Mouse (Mus musculus): ENCODE data around the gene AL732309.1.

AL732309.1 gene

DNA sequence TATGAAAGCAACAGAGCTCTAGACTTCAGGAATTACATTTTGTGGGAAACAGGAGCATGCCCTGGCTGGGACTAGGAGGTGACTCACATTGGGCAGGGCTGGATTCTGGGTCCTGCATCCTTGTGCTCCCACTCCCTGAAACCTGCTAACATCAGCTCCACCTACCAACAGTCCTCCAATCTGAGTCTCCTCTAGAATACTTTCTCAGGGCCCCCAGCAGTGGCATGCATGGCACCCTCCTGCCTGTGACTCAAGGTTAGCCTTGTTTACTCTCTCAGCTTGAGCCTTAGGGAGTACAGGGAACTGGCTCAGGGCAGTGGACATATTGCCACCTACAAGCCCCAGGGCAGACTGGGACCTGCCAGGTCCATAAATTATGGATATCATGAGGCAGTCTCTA lies 8.6 kb downstream of the AL732309.1 start:
- no peak for DNase-seq (ENCODE audit: low spot score in 2 of 2)

DNA sequence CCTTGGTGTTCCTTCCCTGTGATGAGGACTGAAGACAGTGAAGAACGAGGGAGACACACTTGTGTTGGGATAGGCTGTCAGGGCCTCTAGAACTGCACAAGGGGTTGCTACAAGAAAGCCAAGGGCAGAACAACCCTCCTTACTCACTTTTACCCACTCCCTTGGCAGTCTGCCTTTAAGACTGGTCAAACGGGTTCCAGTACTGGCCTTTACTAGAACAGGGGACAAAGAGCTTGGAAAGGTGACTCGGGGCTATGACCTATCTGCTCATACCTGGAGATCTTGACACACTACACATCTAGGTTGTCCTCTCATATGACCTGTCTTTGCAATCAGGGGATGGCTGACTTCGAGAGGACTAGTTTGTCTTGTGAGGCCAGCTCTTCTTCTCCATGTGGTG lies 9.1 kb downstream of the AL732309.1 start:
- no peak for DNase-seq (ENCODE audit: low spot score in 2 of 2)

DNA sequence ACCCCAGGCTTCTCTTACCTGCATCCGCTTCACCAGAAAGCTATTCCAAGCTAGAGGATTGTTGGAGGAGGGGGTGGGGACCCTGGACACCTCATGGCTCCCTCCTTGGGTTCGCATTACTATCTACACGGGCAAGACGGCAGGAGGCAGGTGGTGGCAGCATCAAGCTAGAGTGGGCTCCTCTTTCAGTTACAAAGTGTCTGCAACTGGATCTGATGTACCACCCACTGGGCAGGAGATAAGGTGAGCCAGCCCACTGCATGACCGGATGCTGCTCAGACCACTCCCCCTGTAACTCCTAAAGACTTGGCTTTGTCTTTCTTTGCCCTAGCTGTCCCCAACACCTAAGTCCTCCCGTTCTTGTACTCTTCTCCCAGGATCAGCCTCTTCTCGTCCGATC lies 10.0 kb downstream of the AL732309.1 start, which contains the start of gene Rnf224:
TSS of gene Rnf224 (minus strand) at position 174 of the 400 bp plus-strand sequence.
- DNase-seq (ENCODE audit: low spot score in 2 of 2) = no peak

DNA sequence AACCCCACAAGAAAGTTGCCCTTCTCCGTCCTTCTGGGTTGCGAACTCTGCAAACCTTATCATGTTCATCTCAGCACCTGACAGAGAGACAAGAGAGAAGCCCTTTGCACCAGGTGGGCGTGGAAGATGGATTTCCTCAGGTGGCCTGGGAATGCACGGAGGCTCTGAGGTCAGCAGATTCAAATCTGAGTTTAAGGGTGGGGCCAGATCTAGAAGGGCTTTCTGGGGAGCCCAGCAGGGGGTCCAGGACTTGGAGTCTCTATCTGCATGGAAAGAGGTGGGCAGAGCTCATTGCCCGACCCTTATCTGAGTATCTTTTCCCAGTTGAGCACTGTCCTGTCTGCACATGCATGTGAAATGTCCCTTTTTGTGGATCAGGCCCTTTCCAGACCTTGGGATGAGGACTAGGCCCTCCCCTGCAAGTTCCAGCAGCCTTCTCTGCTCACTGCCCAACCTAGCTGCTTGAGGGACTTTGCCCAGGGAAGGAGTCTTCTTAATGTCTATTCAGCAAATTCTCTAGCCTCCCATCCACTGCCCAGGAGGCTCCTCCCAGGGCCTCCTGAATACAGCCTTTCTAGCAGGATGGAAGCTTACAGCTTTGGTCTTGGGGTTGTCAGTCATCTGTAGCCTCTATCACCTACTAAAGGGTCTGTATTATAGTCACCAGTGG lies 12.0 kb downstream of the AL732309.1 start:
- no peak for DNase-seq (ENCODE audit: low spot score in 2 of 2)

DNA sequence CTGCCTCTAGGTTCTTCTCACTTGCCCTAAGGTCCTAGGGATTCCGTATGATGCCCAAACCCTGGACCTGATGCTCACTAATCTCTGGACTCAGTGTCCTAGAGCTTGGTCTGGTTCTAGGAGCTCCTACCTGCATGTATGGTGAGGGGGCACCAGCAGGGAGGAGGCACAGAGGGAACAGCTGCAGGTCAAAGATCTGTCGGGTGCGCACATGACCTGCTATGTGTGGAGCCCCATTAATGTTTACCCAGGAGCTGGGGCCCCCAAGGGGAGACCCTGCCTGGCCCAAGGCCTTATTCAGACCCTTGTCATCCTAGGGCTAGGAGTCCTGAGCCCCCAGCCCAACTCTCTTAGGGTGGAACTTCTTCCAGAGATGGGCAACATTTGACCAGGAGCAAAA lies 12.6 kb downstream of the AL732309.1 start, which contains the start of gene Slc34a3:
TSS of gene Slc34a3 (minus strand) at position 315 of the 400 bp plus-strand sequence.
- no peak for DNase-seq (ENCODE audit: low spot score in 2 of 2)

DNA sequence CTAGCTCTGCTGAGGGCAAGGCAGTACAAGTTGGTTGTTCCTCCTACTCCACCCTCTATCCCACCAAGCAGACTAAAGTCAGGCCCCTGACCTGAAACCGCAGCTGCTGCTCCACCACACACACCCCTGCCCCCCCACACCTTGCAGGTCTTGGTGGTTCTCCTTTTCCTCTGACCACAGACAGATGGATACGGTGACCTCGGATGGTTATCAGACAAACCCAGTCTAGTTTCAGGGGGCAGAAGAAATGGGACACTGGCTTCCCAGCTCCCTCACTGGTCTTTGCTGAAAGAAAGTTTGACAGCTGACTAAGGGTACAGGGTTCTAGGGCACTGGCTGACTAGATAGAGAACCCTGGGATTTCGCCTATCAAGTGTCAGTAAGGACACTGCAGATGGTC lies 13.2 kb downstream of the AL732309.1 start:
- no peak for DNase-seq (ENCODE audit: low spot score in 2 of 2)

DNA sequence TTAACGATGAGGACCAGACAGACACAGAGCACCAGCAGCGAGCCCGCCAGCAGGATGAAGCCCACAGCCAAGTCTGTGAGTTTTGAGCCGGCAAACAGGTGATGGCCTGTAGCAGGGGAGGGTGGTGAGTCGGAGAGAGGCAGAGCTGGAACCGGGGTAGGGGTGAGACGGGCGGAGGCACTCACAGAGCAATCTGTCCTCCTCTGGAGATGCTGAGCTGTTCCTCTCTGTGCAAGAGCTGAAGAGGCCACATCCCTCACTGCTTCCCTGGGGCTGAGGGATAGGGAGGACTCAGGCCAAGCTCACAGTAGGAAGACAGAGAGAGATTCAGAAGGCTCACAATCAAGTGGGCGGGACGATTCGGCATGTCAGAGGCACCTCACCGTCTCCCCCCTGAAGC lies 15.6 kb downstream of the AL732309.1 start:
- DNase-seq (ENCODE audit: low spot score in 2 of 2) = no peak

DNA sequence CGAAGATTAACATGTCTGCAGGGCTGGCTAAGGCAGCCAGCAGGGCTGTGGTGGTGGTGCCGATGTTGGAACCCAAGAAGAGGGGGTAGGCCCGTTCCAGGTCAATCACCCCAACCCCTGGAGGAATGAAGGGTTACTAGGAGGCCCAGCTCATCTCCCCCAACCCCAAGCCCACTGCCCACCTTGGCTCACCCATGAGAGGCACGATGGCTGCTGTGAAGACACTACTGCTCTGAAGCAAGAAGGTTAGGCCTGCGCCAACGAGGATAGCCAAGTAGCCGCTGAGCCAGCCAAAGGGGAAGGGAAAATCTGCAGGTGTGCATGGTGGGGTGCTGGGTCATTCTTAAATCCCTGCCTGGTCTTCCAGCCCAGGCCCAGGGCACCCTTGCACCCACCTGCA lies 16.1 kb downstream of the AL732309.1 start:
- no peak for DNase-seq (ENCODE audit: low spot score in 2 of 2)

DNA sequence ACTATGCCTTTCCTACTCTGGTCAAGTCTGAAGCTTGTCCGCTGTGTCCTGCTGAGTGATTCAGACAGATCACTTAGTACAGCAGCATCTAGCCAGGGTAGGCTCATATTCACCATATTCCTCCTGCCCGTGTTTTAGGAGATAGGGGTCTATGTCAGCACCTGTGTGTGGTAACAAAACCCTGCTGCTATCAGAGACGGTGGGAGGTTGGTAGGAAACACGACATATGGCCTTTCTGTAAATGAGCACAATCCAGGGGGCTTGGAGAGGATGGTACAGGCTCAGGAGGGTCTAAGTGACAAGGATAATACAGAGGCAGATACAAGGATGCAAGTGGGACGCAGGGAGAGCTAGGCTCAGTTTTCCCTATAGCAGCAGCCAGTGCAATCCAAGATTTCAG lies 17.1 kb downstream of the AL732309.1 start:
- no peak for DNase-seq (ENCODE audit: low spot score in 2 of 2)

DNA sequence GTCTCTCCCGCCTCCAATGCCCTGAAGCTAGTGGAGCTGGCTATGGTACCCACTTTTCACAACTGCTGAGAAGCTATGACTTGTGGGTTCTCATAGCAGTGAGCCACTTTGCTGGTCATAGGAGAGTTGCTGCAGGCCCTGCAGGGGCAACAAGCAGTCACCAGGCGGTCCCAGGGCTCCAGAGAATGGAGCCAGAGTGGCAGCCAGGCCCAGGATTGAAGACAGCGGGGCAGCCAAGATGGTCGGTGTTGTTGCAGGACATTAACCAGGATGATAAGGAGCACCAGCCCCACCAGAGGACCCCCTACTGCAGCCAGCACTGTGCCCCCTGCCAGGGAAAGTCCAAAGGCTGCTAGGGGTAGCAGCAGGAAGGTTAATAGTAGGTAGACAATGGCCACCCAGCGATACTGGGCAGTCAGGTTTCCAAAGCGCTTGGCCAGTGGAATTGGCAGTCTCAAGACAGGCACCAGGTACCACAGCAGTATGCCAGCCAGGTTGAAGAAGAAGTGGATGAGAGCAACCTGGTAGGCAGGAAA lies 17.6 kb downstream of the AL732309.1 start:
- no peak for DNase-seq (ENCODE audit: low spot score in 2 of 2)

DNA sequence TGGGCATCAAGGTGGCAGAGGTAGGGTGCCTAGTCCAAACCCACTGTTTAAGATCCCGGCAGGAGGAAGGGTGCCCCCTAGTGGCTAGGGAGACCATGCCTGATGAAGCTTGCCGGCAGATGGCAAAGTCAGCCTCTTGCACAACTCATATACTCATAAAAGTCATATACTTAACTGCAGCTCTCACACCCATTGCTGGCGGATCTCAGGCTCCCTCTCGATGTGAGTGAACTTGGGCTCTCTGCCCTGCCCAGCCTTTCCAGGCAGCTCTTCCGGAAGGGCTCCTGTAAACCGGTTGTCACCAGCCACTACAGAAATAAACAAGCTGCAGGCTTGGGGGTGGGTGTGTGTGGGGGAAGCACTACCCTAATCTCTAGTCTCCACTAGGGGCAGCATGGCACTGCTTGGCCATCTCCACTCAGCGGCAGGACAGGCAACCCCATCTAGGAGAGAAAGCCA lies 18.2 kb downstream of the AL732309.1 start:
- DNase-seq (ENCODE audit: low spot score in 2 of 2) = peak; percentile 55 to 69

DNA sequence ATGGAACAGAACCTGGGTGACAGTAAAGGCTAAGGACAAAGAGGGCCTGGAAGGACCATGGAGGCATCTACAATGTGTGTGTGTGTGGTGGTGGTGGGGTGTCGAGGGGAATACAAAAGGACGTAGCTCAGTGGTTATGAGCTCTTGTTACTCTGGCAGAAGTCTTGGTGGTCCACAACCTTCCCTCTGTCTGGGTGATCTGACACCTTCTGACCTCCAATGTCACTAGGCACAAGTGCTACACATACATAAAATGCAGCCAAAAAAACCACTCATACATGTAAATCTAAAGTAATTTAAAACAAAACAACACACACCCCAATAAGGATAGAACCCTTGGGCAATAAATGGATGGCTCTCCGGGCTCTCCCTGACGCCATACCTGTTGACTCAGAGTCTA lies 19.3 kb downstream of the AL732309.1 start:
- DNase-seq (ENCODE audit: low spot score in 2 of 2) = no peak

DNA sequence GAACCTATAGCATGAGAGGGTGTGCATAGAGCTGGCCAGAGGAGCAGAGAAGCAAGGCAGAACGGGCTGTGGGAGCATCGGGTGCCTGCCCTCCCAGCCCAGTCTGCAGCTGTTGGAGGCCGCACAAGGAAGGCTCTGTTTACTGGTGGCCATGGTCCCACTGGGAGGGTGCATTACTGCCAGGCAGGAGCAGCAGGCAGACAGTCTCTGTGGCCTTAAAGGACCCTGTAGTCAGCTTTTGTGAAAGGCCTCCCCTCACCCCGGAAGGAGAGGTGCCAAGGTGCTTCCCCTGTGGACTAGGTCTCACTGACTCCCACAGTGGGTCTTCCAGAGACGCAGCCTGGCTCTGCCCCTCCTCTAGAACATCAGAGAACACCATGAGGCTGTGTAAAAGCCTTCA lies 19.8 kb downstream of the AL732309.1 start:
- DNase-seq (ENCODE audit: low spot score in 2 of 2) = no peak

DNA sequence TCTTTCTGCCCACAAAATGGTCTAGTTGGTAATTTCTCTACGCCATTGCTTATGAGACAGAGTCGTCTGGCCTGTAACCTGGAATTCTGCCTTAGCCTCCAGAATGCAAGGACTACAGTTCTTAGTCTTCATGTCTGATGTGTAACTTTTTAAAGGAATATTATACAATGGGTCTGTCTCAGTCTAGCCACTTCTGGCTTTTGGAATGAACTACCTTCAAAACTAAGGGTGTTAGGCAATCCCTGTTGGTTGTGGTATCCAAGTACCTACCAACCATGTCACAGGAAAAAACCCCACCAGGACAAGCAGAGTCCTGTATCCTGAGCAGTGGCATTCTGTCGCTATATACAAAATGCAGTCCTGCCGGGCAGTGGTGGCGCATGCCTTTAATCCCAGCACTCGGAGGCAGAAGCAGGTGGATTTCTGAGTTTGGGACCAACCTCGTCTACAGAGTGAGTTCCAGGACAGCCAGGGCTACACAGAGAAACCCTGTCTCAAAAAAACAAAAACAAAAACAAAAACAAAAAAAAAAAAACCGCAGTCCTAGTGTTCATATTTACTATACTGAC lies 20.8 kb downstream of the AL732309.1 start:
- no peak for DNase-seq (ENCODE audit: low spot score in 2 of 2)

DNA sequence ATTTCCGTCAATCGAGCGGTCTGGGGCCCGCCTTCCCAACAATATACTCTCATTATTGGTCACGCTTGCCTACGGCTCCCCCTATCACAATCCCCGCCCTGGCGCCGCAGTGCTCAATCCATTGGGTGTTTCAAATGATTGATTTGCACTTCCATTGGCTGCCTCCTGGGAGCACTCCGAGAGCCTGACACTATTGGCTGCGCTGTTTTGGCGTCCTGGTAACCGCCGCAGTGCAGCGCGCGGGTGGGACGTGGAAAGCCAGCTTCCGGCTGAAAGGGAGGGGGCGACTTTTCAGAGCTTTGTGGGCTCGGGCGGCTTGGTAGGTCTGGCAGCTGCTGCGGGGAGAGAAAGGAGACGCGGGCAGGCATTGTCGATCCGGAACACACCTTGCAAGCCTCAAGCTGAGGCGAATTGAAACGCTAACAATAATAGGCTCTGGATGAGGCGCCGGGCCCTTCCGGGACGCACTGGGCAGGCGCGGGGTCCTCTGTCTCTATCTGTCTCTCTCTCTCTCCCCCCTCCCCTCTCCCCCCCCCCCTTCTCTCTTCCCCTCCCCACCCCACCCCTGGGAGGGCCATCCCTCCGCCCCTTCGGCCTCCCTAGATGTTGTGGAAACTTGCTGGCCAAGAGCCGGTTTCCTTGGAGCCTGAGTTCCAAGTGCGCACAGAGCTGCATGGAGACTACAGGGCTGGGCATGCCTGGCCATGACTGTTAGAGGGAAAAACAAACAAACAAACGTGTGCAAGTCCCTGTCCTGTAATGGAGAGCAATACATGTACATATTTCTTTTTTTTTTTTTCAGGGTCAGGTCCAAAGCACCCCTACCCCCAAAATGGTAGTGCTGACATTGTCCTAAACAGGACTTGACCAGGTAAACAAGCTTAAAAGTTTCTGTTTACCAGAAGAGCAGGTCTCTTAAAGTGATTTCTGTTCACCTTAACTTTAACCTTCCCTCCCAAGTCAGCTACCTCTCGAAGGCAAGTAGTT lies 21.6 kb downstream of the AL732309.1 start:
- peak; percentile 96 to 99 for DNase-seq (ENCODE audit: low spot score in 2 of 2)

DNA sequence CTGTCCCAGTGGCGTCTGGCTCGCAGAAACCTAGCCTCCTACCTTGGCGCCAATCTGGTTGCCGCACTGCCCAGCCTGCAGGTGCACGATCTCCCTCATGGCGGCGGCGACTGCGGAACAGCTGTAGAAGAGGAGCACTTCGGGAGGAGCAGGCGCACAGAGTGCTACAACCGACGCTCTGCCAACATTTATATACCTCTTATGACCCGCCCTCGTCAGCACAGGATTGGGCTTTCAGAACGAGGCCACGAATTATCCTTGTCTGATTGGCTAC lies 22.2 kb downstream of the AL732309.1 start, which contains the start of gene Tubb4b:
TSS of gene Tubb4b (minus strand) at position 211 of the 274 bp plus-strand sequence.
- no peak for DNase-seq (ENCODE audit: low spot score in 2 of 2)

DNA sequence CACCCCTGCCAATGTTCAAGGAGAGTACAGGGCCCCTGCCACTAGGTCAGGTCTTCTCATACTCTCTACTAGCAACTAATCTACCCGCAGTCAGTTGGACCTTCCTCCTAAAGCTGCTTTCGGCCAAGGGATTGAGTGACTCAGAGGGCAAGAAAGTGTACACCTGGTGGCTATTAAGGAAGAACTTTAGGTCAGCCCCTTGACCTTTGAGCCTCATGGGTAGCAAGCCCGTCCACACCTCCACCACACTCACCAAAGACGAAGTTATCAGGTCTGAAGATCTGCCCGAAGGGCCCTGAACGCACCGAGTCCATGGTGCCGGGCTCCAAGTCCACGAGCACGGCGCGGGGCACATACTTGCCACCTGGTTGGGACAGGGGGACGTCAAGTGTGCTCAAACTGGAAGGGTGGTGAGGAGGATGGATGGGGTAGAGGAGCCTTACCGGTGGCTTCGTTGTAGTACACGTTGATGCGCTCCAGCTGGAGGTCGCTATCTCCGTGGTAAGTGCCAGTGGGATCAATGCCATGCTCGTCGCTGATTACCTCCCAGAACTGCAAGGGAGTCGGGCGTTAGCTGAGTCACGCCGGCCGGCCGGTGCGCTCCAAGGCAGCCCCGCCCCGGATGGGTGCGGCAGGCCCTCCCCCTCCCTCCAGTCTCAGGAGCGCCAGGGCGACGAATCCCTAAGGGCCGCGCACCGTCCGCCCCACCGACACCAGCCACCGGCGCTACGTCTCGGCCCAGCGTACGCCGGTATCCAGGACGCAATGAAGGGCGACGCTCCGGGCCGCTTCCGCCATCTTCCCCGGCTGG lies 22.8 kb downstream of the AL732309.1 start:
- peak in 1 of 2 experiments; percentile 59 for DNase-seq (ENCODE audit: low spot score in 2 of 2)

DNA sequence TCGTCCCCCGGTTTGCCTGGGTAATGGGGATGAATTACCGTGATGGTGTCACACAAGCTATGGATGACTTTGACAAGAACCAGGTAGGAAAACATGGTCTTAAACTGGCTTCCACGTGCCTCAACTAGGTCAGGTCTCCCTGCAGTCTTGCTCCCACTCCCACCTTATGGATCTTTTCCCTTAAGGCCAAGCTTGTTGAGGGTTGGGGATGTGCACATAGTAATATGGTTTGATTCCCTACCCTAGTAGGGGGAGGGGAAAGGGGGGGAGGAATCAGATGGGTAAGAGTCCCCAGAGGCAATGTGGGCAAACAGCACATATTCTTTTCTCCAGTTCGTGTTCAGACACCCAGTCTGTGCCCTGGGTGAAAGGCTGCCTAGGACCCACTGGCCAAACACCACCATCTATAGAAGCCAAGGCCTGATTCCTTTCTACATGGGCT lies 25.3 kb downstream of the AL732309.1 start:
- DNase-seq (ENCODE audit: low spot score in 2 of 2) = no peak

DNA sequence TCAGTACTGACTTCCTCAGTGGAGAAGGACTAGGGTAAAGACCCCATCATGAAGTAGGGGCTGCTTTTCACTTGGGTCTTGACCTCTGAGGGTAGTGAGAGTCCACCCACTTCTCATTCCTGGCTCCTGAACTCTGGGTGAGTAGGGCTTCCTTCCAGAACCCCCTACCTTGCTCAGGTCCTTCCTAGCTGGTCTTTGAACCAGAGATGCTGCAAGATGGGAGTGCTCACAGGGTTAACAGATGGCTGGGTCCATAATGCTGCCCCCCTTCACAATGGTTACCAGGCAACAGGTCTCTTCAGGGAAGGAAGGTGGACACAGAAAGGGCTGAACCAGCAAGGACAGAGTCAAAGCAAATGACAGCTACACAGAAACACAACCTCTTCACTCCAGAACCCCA lies 28.2 kb downstream of the AL732309.1 start, which contains the start of gene Fam166a:
TSS of gene Fam166a (plus strand) at position 301 of the 400 bp plus-strand sequence.
- no peak for DNase-seq (ENCODE audit: low spot score in 2 of 2)

DNA sequence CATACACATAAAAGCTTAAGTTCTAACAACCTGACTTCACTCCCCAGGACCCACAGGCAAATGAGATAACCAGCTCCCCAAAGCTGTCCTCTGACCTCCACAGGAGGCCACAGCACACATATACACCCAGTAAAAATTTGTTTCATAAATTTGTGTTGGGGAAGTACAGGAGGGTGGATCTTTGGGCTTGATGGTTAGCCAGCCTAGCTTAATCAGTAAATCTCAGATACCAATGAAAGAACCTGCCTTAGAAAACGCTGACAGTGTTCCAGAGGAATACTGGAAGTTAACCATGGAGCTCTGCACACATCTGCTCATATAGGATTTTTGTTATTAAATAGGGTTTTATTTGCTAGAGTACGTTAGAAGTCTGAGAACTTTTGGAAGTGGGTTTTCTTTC lies 29.0 kb downstream of the AL732309.1 start:
- DNase-seq (ENCODE audit: low spot score in 2 of 2) = no peak

DNA sequence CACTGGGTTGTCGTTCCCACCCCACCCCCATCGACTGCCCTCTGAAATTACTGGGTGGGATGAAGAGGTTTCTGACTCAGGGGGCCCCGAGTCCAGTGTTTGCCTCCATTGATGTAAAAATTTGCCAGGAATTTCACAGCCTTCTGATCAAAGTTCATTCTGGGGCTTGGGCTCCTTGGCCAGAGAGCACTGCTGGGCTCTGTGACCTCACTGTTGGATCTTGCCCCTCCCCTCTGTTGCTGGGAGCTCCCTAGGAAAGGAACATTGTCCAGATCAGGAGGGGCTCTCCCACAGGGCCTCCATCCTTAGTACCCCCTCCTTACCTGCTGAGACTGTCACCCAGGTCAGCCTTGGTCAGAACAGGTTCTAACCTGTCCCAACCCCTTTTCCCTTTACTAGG lies 32.2 kb downstream of the AL732309.1 start, which contains the start of gene Stpg3:
TSS of gene Stpg3 (minus strand) at position 194 of the 400 bp plus-strand sequence.
- no peak for DNase-seq (ENCODE audit: low spot score in 2 of 2)

All from frontal cortex, postnatal 25 days (tissue).